Mouse (Mus musculus): ENCODE data around the gene Xpc.

DNA sequence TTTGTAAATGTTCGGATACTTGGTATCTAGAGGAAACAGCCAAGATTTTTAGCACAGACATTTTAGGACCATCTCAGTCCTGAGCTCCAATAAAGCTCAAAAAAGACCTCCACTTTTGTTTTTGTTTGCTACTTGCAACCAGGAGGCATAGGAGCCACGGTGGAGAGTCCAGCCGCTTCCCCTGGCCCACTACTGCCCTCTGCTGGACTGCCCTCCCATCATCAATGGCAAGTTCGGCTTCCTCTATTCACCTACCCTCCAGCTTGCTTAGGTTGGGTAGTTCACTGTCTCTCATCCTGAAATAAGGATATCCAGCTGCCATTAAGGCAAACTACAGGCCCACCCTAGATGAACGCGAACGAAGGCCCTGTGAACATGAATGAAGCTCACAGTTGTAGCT, 6.4 kb downstream of the Xpc start:
- no peak for TF ChIP-seq TCF12 (IDR thresholded peaks at IDR 0.05; ENCODE audit: insufficient read depth, poor library complexity, severe bottlenecking)
- TF ChIP-seq REST (IDR thresholded peaks at IDR 0.05; ENCODE audit: insufficient read depth, insufficient read length), result no peak
- TF ChIP-seq POLR2AphosphoS2 (IDR thresholded peaks at IDR 0.05; ENCODE audit: insufficient read length, low read depth), result no peak
- TF ChIP-seq POLR2A (IDR thresholded peaks at IDR 0.05; ENCODE audit: insufficient read length, low read depth), result no peak
- TF ChIP-seq MAX (IDR thresholded peaks at IDR 0.05; ENCODE audit: low read depth), result no peak
- no peak for TF ChIP-seq MYOG (IDR thresholded peaks at IDR 0.05; ENCODE audit: control insufficient read depth in 1 of 3, insufficient read depth in 1 of 3, insufficient read length in 2 of 3, low read depth in 2 of 3)
- no peak for TF ChIP-seq USF1 (IDR thresholded peaks at IDR 0.05; ENCODE audit: low read depth)
- no peak for TF ChIP-seq MYOD1 (IDR thresholded peaks at IDR 0.05; ENCODE audit: control insufficient read depth in 1 of 3, insufficient read length in 2 of 3, low read depth in 2 of 3)
- no peak for TF ChIP-seq CEBPB (IDR thresholded peaks at IDR 0.05; ENCODE audit: insufficient read depth, poor library complexity, severe bottlenecking)
- TF ChIP-seq TCF3 (IDR thresholded peaks at IDR 0.05; ENCODE audit: insufficient read length, low read depth), result no peak
